Mouse (Mus musculus) granulocyte monocyte progenitor cell, adult 5-6 weeks (primary cell): ENCODE data around the gene Vmn1r81. TPM values are rescaled to one million over a fixed set of nuclear protein-coding genes. Genes with fewer than 3 reads are reported as not detected.

Source experiments
- ATAC-seq: replicated peaks from 2 replicates; pipeline ENCODE4 v1.8.0; 2016; ENCODE audit warnings: mild to moderate bottlenecking, moderate TSS enrichment, inconsistent platforms; ENCODE audit not compliant: poor library complexity, severe bottlenecking
- total RNA-seq, 2 experiments: library from RNA; stranded (forward) in 1 of 2; stranded (reverse) in 1 of 2; fragments of 200-712, 200-1000 nt in 1 of 2; fragments of >200 nt in 1 of 2; fragmentation: Nextera tagmentation in 1 of 2; gene quantifications; 2 replicates each; pipeline ENCODE4 v1.2.3; 2014 to 2017

Vmn1r81 gene
- 0.02 TPM in 1 of 2 replicates, not detected in the other for total RNA-seq (2014; fragmentation: Nextera tagmentation)
- total RNA-seq (2017), result not detected in 2 replicates

DNA sequence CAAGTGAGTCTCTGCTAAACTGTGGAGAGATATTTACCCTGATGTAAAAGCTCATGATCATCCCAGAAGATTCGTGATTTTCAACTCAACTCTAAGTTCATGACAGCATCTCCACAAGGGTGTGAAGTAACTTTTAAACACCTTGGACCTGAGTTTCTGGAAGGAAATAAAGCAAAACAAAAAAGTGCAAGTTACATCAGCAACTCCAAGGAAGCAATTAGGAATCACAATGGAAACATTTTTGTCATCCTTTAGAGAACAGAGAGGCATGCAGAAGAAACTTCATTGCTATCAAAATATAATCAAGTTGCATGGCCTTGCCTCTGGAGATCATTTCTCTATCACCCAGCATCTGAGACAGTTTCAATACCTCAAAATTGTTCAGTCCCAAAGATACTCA is at the start of gene Vmn1r81:
Vmn1r81 (minus strand) TSS at position 101 of the 400 bp plus-strand sequence.
- no peak for ATAC-seq

DNA sequence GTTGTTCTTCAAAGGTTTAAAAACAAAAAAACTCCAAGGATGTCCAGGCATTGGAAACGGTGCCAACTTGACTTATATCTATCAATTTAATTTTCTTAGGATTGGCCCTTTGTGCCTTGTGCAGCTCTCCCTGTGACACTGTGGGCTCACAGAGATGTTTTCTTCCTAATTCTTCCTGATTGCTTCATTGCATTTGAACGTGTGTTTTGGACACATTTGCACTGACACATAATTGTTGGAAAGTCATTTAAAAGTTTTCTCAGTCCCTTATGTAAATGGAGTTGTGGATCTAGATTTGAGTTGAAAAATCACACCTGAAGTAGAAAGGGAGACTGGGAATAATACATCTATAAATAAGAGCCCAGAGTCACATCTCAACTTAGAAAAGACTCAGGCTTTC is 32.1 kb upstream of the Vmn1r81 start, which contains the start of gene Vmn1r82:
Vmn1r82 (plus strand) TSS at position 301 of the 400 bp plus-strand sequence.
- ATAC-seq, result no peak

DNA sequence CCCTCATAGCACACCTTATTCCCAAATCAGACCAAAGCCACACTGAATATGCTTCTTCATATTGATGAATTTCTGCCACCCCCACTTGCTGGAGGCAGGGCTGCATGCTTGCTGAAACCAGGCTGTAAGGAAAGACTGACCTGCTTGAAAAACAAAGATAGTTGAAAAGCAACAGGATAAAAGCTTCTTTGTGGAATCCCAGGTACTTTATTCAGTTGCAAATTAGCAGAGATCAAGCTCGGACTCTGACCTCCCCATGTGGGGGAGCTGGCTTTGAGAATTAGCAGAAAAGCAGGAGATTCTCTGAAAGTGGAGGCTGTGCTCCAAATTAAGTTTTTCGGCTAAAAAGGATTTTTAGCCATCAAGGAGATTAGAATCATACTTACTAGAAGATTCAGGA is 63.9 kb downstream of the Vmn1r81 start:
- no peak for ATAC-seq

Other genes starting within 250 kb of the Vmn1r81 start
- gene Vmn1r77, start 231.5 kb downstream of the Vmn1r81 start, total RNA-seq (2014; fragmentation: Nextera tagmentation), result not detected in 2 replicates
- not detected in 2 replicates for gene Vmn1r77, start 231.5 kb downstream of the Vmn1r81 start, total RNA-seq (2017)
- not detected in 2 replicates for gene Vmn1r78, start 118.0 kb downstream of the Vmn1r81 start, total RNA-seq (2014; fragmentation: Nextera tagmentation)
- not detected in 2 replicates for gene Vmn1r78, start 118.0 kb downstream of the Vmn1r81 start, total RNA-seq (2017)
- not detected in 2 replicates for gene Vmn1r79, start 97.0 kb downstream of the Vmn1r81 start, total RNA-seq (2014; fragmentation: Nextera tagmentation)
- gene Vmn1r79, start 97.0 kb downstream of the Vmn1r81 start, total RNA-seq (2017), result not detected in 2 replicates
- gene Vmn1r80, start 79.0 kb downstream of the Vmn1r81 start, total RNA-seq (2014; fragmentation: Nextera tagmentation), result not detected in 2 replicates
- not detected in 2 replicates for gene Vmn1r80, start 79.0 kb downstream of the Vmn1r81 start, total RNA-seq (2017)
- gene Vmn1r82, start 32.2 kb upstream of the Vmn1r81 start, total RNA-seq (2014; fragmentation: Nextera tagmentation), result not detected in 2 replicates
- not detected in 2 replicates for gene Vmn1r82, start 32.2 kb upstream of the Vmn1r81 start, total RNA-seq (2017)
- not detected in 2 replicates for gene Vmn1r83, start 61.2 kb upstream of the Vmn1r81 start, total RNA-seq (2014; fragmentation: Nextera tagmentation)
- not detected in 2 replicates for gene Vmn1r83, start 61.2 kb upstream of the Vmn1r81 start, total RNA-seq (2017)
- not detected in 2 replicates for gene Vmn1r84, start 101.0 kb upstream of the Vmn1r81 start, total RNA-seq (2014; fragmentation: Nextera tagmentation)
- gene Vmn1r84, start 101.0 kb upstream of the Vmn1r81 start, total RNA-seq (2017), result not detected in 2 replicates
- 1.2 TPM in 1 of 2 replicates, not detected in the other for gene Zfp551, start 154.5 kb upstream of the Vmn1r81 start, total RNA-seq (2014; fragmentation: Nextera tagmentation)
- 0.93 and 1.7 TPM in 2 replicates for gene Zfp551, start 154.5 kb upstream of the Vmn1r81 start, total RNA-seq (2017)
- gene Zfp606, start 210.0 kb upstream of the Vmn1r81 start, total RNA-seq (2014; fragmentation: Nextera tagmentation), result 5.5 and 17.0 TPM in 2 replicates
- 11.9 and 14.2 TPM in 2 replicates for gene Zfp606, start 210.0 kb upstream of the Vmn1r81 start, total RNA-seq (2017)
- gene 2900092C05Rik, start 244.2 kb upstream of the Vmn1r81 start, total RNA-seq (2014; fragmentation: Nextera tagmentation), result not detected in 2 replicates
- not detected in 2 replicates for gene 2900092C05Rik, start 244.2 kb upstream of the Vmn1r81 start, total RNA-seq (2017)